Mouse (Mus musculus): ENCODE data around the gene Dlgap4. TPM values are rescaled to one million over a fixed set of nuclear protein-coding genes. Genes with fewer than 3 reads are reported as not detected.

The Dlgap4 gene
- 39.3 and 51.3 TPM in 2 replicates for total RNA-seq (2021)
- long read RNA-seq, experiment 1, full-length matches to known transcripts: 27 of 42 reads
- long read RNA-seq, experiment 1, partial matches to known transcripts: 5 of 42 reads
- long read RNA-seq, experiment 1, other reads (novel, unspliced or antisense): 10 of 42 reads
- long read RNA-seq, experiment 2, transcript Dlgap4-204 (7 exons, 1,595 nt): major isoform, 11 of 23 reads
- long read RNA-seq, experiment 2, partial matches to known transcripts: 2 of 23 reads
- long read RNA-seq, experiment 2, other reads (novel, unspliced or antisense): 7 of 23 reads

- DNase-seq: peak; percentile 61
Observed at GRCm38 (mm10) chr2:156613541-156614257, at the start of gene Dlgap4. Gene Dlgap4 (plus strand): TSS chr2:156613705.

- DNase-seq: no peak
Observed at GRCm38 (mm10) chr2:156566512-156566911, 47.0 kb upstream of the Dlgap4 start.

GRCm38 (mm10) chr2:156568647-156569046 lies 44.9 kb upstream of the Dlgap4 start:
- DNase-seq: no peak

GRCm38 (mm10) chr2:156569261-156569660 lies 44.2 kb upstream of the Dlgap4 start:
- DNase-seq: peak; percentile 58

- no peak for DNase-seq
Observed at GRCm38 (mm10) chr2:156571521-156571920, 42.0 kb upstream of the Dlgap4 start.

GRCm38 (mm10) chr2:156576850-156577587 lies 36.5 kb upstream of the Dlgap4 start:
- DNase-seq: no peak

- DNase-seq: no peak
Observed at GRCm38 (mm10) chr2:156580507-156580906, 33.0 kb upstream of the Dlgap4 start.

- peak; percentile 47 for DNase-seq
Observed at GRCm38 (mm10) chr2:156581244-156581643, 32.3 kb upstream of the Dlgap4 start.

- no peak for DNase-seq
Observed at GRCm38 (mm10) chr2:156582887-156583286, 30.6 kb upstream of the Dlgap4 start.

- DNase-seq: no peak
Observed at GRCm38 (mm10) chr2:156584154-156584796, 29.2 kb upstream of the Dlgap4 start.

- peak; percentile 34 for DNase-seq
Observed at GRCm38 (mm10) chr2:156584797-156585471, 28.6 kb upstream of the Dlgap4 start.

- no peak for DNase-seq
Observed at GRCm38 (mm10) chr2:156589481-156589880, 24.0 kb upstream of the Dlgap4 start.

GRCm38 (mm10) chr2:156594987-156595490 lies 18.5 kb upstream of the Dlgap4 start:
- no peak for DNase-seq

- DNase-seq: no peak
Observed at GRCm38 (mm10) chr2:156602581-156602980, 10.9 kb upstream of the Dlgap4 start.

GRCm38 (mm10) chr2:156603671-156604070 lies 9.8 kb upstream of the Dlgap4 start:
- no peak for DNase-seq

- DNase-seq: no peak
Observed at GRCm38 (mm10) chr2:156605144-156605543, 8.4 kb upstream of the Dlgap4 start.

- peak; percentile 76 for DNase-seq
Observed at GRCm38 (mm10) chr2:156605971-156606370, 7.5 kb upstream of the Dlgap4 start.

GRCm38 (mm10) chr2:156613081-156613540 lies 394 bp upstream of the Dlgap4 start:
- peak; percentile 78 for DNase-seq

GRCm38 (mm10) chr2:156614258-156614556 lies 702 bp downstream of the Dlgap4 start:
- DNase-seq: no peak

- peak; percentile 21 for DNase-seq
Observed at GRCm38 (mm10) chr2:156614661-156615654, 1.5 kb downstream of the Dlgap4 start.
